Mouse (Mus musculus) intestine, embryonic 14.5 days (tissue): ENCODE measurements around the gene Macrod2. TPM values are rescaled to one million over a fixed set of nuclear protein-coding genes. Genes with fewer than 3 reads are reported as not detected.
A peak's percentile ranks its signal among the peaks of the same experiment; 100 is the strongest.

Source experiments
- ATAC-seq: fragments of 200-750 bp; cut with Nextera tagmentation; replicated peaks from 2 replicates; pipeline ENCODE4 v1.8.0; 2017; ENCODE audit warnings: low read depth, moderate number of reproducible peaks, moderate TSS enrichment, moderate library complexity; ENCODE audit not compliant: low FRiP score, low TSS enrichment
- DNase-seq: peaks from one replicate; pipeline ENCODE4 v3.0.0-alpha.2; 2018; ENCODE audit warnings: low spot score
- H3K27ac ChIP-seq: fragments of 300-500 bp; sonication (generic); 2 replicates; pipeline ENCODE4 v1.5.1; 2014; ENCODE audit warnings: low read depth, mild to moderate bottlenecking, control low read depth
- H3K27me3 ChIP-seq: fragments of 300-500 bp; sonication (generic); replicated peaks from 2 replicates; pipeline ENCODE4 v1.6.1; 2014; ENCODE audit warnings: low read length, control low read depth; ENCODE audit not compliant: control insufficient read depth, insufficient read depth
- H3K36me3 ChIP-seq: fragments of 300-500 bp; sonication (generic); 2 replicates; pipeline ENCODE4 v1.6.1; 2014; ENCODE audit warnings: low read length, control low read depth; ENCODE audit not compliant: control insufficient read depth, insufficient read depth
- H3K4me1 ChIP-seq: fragments of 300-500 bp; sonication (generic); replicated peaks from 2 replicates; pipeline ENCODE4 v1.6.1; 2014; ENCODE audit warnings: low read length, control low read depth, mixed read lengths; ENCODE audit not compliant: control insufficient read depth, insufficient read depth
- H3K4me2 ChIP-seq: fragments of 300-500 bp; sonication (generic); 2 replicates; pipeline ENCODE4 v1.6.1; 2014; ENCODE audit warnings: low read length
- H3K4me3 ChIP-seq: fragments of 300-500 bp; sonication (generic); 2 replicates; pipeline ENCODE4 v1.5.1; 2014; ENCODE audit warnings: low read depth, low read length, control low read depth, mixed read lengths
- H3K9ac ChIP-seq: fragments of 300-500 bp; sonication (generic); 2 replicates; pipeline ENCODE4 v1.6.1; 2014; ENCODE audit warnings: mild to moderate bottlenecking, low read length
- H3K9me3 ChIP-seq: fragments of 300-500 bp; sonication (generic); 2 replicates; pipeline ENCODE4 v1.6.1; 2016; ENCODE audit warnings: low read length, control low read depth; ENCODE audit not compliant: control insufficient read depth
- WGBS: fragments of 180-500 bp; shearing (Covaris S2); extraction: QIAGEN DNeasy Blood & Tissue Kit; methylation state at CpG from one replicate; pipeline ENCODE4 v1.1.7; 2014; 5-methylcytosine and 5-hydroxymethylcytosine counted together
- polyA plus RNA-seq: library from polyadenylated mRNA; unstranded; fragments of >200 nt; fragmentation: Nextera tagmentation; extraction: Ambion mirVana; gene quantifications from 2 replicates; pipeline ENCODE4 v1.2.1, GENCODE M21; 2014

Macrod2 gene
- polyA plus RNA-seq, result 29.1 and 30.6 TPM in 2 replicates

DNA sequence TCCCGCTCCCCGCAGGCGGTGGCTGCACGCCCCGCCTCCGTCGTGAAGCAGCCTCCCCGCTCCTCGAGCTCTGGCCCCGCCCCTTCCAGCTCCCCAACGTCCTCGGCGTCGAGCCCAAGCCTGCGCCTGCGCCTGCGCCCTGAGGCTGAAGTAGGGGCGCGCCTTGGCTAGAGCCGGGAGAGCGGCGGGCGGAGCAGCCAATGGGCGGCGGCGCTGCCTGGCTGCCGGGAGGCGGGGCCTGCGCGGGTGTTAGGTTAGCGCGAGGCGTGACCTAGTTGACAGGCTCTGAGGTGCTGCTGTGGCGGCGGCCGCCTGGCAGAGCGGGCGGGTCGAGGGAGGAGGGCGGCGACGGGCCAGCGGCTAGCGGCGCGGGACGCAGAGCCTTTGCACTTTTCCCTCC is at the start of gene Macrod2:
Gene Macrod2, plus strand, starts transcription at position 131 of the 400 bp plus-strand sequence.
- Histone ChIP-seq H3K9ac (peak within 1 kb of the TSS; percentile 50), H3K36me3 (no peaks in the 10 kb centered on the region), H3K4me3 (peak within 1 kb of the TSS; percentile 68), H3K27me3 (0 out of 2 replicates have a peak, but pooled peaks cover 6% of the 10 kb centered on the region), H3K4me2 (peak within 1 kb of the TSS; percentile 89), H3K9me3 (no peaks in the 10 kb centered on the region), H3K27ac (no peak within 1 kb of the TSS), H3K4me1 (no peaks in the 10 kb centered on the region)
- ATAC-seq, result peak; percentile 99
- under 1% methylated on average over 42 of the region's 47 CpGs for WGBS
- peak; percentile 94 for DNase-seq

DNA sequence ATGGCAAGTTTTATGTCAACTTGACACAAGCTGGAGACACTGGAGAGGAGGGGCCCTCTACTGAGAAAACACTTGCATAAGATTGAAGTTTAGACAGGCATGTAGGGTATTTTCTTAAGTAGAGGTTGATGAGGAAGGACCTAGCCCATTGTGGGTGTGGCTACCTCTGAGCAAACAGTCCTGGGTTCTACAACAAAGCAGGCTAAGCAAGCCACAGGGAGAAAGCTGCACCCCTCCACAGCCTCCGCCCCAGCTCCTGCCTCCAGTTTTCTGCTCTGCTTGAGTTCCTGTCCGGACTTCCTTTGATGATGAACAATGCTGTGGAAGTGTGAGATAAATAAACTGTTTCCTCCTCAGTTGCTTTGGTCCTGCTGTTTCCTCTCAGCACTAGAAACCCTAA is 35.2 kb upstream of the Macrod2 start:
- Histone ChIP-seq H3K4me2 (no peak overlapping the region), H3K4me3 (no peak overlapping the region), H3K4me1 (no peaks in the 10 kb centered on the region), H3K9me3 (no peaks in the 10 kb centered on the region), H3K27me3 (no peaks in the 10 kb centered on the region), H3K36me3 (no peaks in the 10 kb centered on the region), H3K27ac (no peak overlapping the region), H3K9ac (no peak overlapping the region)
- no peak for ATAC-seq
- DNase-seq, result no peak
- 42% methylated on average over 2 of the region's 2 CpGs for WGBS

DNA sequence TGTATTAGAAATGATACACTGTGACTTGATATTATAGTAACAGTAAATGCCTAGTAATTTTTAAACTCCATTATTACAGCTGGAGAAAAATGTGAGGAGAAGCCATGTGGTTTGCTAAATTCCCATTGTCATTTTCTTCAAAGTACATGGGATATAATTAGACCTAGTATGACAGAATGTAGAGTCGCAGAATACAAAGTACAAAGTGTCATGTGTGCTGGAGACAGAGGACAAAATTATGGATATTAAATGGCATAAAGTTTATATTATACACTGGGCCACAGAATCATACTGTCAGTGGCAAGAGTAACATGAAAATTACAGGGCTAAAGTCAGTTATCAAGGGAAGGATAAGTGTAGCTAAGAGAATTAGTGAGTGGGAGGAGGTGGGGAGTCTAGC is 30.3 kb upstream of the Macrod2 start:
- ATAC-seq (no peak), DNase-seq (no peak)
- no peaks in the 10 kb centered on the region for H3K9me3 ChIP-seq
- H3K9ac ChIP-seq, result no peak overlapping the region
- no peak overlapping the region for H3K27ac ChIP-seq
- WGBS, result 78% methylated on average over 1 of the region's 1 CpGs
- H3K4me2 ChIP-seq, result no peak overlapping the region
- H3K4me1 ChIP-seq, result no peaks in the 10 kb centered on the region
- no peaks in the 10 kb centered on the region for H3K36me3 ChIP-seq
- no peaks in the 10 kb centered on the region for H3K27me3 ChIP-seq
- H3K4me3 ChIP-seq, result no peak overlapping the region

DNA sequence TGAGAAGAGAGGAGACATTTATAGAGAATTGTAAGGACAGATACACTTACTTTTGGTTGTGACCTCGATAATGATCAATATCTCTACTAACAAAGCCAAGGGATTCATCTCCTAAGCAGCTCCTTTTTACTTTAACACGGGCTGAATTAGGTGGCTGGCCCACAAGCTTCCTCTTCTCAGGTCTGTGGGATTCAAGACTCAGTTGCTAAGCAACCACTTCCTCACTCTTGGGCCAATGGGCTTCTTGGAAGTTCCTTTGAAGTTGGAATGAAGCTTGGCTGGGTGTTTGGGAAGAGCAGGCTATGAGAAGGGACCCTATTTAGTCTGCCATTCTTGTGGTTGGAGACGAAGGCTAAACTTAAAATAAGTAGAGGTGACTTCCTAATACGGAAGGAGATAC is 5.6 kb upstream of the Macrod2 start, which contains the start of gene Sel1l2:
Gene Sel1l2, minus strand, starts transcription at position 182 of the 400 bp plus-strand sequence.
- H3K36me3 ChIP-seq, result no peaks in the 10 kb centered on the region
- DNase-seq (no peak), ATAC-seq (no peak)
- H3K27me3 ChIP-seq, result no peaks in the 10 kb centered on the region
- WGBS, result 34% methylated on average over 4 of the region's 4 CpGs
- no peak within 1 kb of the TSS for H3K9ac ChIP-seq
- no peak within 1 kb of the TSS for H3K27ac ChIP-seq
- no peak within 1 kb of the TSS for H3K4me2 ChIP-seq
- H3K9me3 ChIP-seq, result no peaks in the 10 kb centered on the region
- H3K4me3 ChIP-seq, result no peak within 1 kb of the TSS
- H3K4me1 ChIP-seq, result no peaks in the 10 kb centered on the region

DNA sequence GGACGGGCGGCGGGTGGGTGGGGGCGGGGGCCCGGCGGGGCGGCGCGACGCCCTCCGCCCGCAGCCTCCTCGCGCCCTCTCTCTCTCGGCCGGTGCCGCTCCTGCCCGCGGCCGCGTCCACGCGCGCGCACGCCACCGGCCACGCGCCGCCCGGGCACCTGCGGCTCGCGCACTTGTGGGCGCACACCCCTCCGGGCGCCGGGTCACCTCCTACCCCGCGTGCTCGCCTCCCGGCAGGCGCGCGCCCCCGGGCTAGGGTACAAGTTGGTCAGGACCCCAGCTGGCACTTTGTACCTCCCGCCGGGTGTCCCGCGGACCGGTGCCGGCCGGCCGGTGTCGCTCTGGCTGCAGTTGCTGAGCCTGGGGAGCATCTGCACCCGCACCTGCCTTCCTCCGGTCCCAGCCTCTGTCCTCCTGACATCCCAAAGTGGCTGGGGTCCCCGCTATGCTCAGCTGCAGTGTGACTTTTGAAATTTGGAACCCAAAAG is 679 bp downstream of the Macrod2 start:
- no peak overlapping the region for H3K27ac ChIP-seq
- peak overlapping the region; percentile 50 for H3K9ac ChIP-seq
- H3K4me2 ChIP-seq, result peak overlapping the region; percentile 89
- DNase-seq (peak; percentile 78), ATAC-seq (peak; percentile 81)
- H3K4me1 ChIP-seq, result no peaks in the 10 kb centered on the region
- peak overlapping the region; percentile 68 for H3K4me3 ChIP-seq
- 0 out of 2 replicates have a peak, but pooled peaks cover 6% of the 10 kb centered on the region for H3K27me3 ChIP-seq
- no peaks in the 10 kb centered on the region for H3K36me3 ChIP-seq
- WGBS, result under 1% methylated on average over 35 of the region's 58 CpGs
- no peaks in the 10 kb centered on the region for H3K9me3 ChIP-seq

DNA sequence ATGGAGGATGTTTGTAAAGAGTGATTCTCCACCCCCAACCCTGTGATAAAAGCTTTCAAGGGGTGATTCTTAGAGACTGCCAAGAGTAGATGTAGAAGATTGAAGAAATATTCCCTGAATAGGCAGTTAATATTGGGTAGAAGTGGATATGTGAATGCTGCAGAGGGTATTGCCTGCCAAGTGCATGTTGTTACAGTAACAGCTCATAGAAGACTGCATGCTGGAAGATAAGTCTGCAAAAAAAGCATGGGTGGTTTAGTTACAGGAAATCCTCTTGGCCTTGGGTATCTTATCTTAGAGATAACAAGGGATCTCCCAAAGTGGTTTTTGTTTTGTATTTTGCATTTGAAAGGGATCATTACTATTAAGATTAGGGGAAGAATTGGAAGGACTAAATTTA is 30.7 kb downstream of the Macrod2 start:
- DNase-seq (no peak), ATAC-seq (no peak)
- no peak overlapping the region for H3K9ac ChIP-seq
- H3K4me1 ChIP-seq, result no peaks in the 10 kb centered on the region
- H3K4me3 ChIP-seq, result no peak overlapping the region
- no peak overlapping the region for H3K27ac ChIP-seq
- no peaks in the 10 kb centered on the region for H3K9me3 ChIP-seq
- no peak overlapping the region for H3K4me2 ChIP-seq
- H3K27me3 ChIP-seq, result no peaks in the 10 kb centered on the region
- no peaks in the 10 kb centered on the region for H3K36me3 ChIP-seq

DNA sequence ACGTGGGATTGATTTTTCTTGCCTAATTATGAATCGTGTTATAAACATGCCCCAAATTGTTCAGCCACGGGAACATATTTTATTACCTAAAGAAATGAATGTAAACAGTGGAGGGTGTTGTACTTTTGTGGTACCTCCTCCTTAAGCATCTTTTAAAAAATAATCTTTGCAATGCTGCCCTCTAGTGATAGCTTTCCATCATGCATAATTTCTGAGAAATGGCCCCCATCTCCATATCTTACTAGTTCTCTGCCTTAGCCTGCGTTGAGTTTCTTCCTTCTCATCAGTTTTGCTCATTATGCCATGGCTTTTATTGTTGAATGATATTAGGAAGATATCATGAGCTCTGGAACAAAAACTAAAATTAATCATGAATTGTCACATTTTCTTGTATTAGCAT is 32.2 kb downstream of the Macrod2 start:
- H3K27me3 ChIP-seq, result no peaks in the 10 kb centered on the region
- no peaks in the 10 kb centered on the region for H3K9me3 ChIP-seq
- ATAC-seq (no peak; the same call in 1 of the 2 replicates), DNase-seq (no peak)
- no peak overlapping the region for H3K9ac ChIP-seq
- H3K4me1 ChIP-seq, result no peaks in the 10 kb centered on the region
- no peak overlapping the region for H3K4me2 ChIP-seq
- no peak overlapping the region for H3K27ac ChIP-seq
- WGBS, result 17% methylated on average over 4 of the region's 4 CpGs
- no peaks in the 10 kb centered on the region for H3K36me3 ChIP-seq
- no peak overlapping the region for H3K4me3 ChIP-seq

DNA sequence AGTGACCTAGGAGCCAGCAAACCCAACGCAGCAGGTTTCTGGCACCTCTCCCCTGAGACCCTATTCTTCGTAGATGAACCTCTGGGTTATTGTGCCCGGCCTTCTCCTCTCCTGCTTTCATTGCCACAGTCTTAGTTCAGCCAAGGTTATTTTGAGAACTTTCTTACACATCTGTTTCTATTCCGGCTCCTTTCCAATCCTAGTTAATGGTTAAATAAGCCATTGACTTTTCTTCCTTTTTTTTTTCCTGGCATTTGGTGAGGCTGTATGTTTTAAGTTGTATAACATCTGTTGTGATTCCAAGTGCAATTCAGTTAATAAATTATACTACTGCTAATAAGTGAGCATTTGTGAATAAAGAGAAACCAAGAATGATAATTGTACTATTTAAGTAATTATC is 44.0 kb downstream of the Macrod2 start:
- ATAC-seq, result no peak
- Histone ChIP-seq H3K4me1 (no peaks in the 10 kb centered on the region), H3K36me3 (no peaks in the 10 kb centered on the region), H3K9ac (no peak overlapping the region), H3K4me3 (no peak overlapping the region), H3K9me3 (no peaks in the 10 kb centered on the region), H3K27me3 (no peaks in the 10 kb centered on the region), H3K4me2 (no peak overlapping the region), H3K27ac (no peak overlapping the region)
- WGBS, result 79% methylated on average over 4 of the region's 4 CpGs
- DNase-seq, result no peak

DNA sequence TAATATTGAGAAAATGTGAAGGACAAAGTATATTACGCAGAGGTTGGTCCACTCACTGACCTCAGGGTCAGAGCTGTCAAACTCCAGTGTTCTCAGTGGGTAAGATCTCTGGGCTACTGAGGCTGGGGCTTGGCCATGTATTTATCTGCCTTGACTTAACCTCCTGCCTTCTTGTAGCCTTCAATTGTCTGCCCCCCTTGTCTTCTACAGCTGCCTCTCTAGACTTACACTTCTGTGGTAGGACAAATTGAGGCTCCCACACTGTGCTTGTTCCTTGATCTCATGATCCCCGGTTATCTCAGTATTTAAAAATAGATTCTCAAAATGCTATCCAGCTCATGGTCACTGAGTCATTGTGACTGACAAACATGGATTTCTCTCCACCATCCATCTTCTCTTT is 53.5 kb downstream of the Macrod2 start:
- no peak overlapping the region for H3K27ac ChIP-seq
- no peak overlapping the region for H3K4me2 ChIP-seq
- WGBS, result 83% methylated on average over 2 of the region's 2 CpGs
- DNase-seq, result no peak
- ATAC-seq, result no peak
- H3K4me3 ChIP-seq, result no peak overlapping the region
- no peaks in the 10 kb centered on the region for H3K4me1 ChIP-seq
- H3K36me3 ChIP-seq, result no peaks in the 10 kb centered on the region
- H3K9ac ChIP-seq, result no peak overlapping the region
- no peaks in the 10 kb centered on the region for H3K27me3 ChIP-seq
- H3K9me3 ChIP-seq, result no peaks in the 10 kb centered on the region
